Mouse (Mus musculus) induced T-regulatory cell, adult 2 months (primary cell): ENCODE results near the gene Gm20388.

Experiments
- DNase-seq: peaks from one replicate; pipeline ENCODE4 v3.0.0-alpha.2; 2012; ENCODE audit warnings: low read depth

Gene Gm20388

GRCm38 (mm10) chr8:122359111-122359775 lies 2448.6 kb downstream of the Gm20388 start:
- DNase-seq = peak; percentile 66

GRCm38 (mm10) chr8:122360696-122361416 lies 2450.2 kb downstream of the Gm20388 start, which contains the start of gene Trhr2:
TSS of gene Trhr2 (minus strand) at chr8:122360746.
- no peak for DNase-seq

GRCm38 (mm10) chr8:122362271-122362670 lies 2451.6 kb downstream of the Gm20388 start:
- no peak for DNase-seq

- no peak for DNase-seq
These were observed 2452.3 kb downstream of the Gm20388 start for GRCm38 (mm10) chr8:122362967-122363366.

GRCm38 (mm10) chr8:122368494-122368893 lies 2457.9 kb downstream of the Gm20388 start:
- DNase-seq = no peak

- DNase-seq = peak; percentile 63
These were observed 2459.0 kb downstream of the Gm20388 start for GRCm38 (mm10) chr8:122369665-122370064.

GRCm38 (mm10) chr8:122371706-122372105 lies 2461.1 kb downstream of the Gm20388 start:
- DNase-seq = no peak

- DNase-seq = peak; percentile 19
These were observed 2464.7 kb downstream of the Gm20388 start for GRCm38 (mm10) chr8:122375320-122375719.

- DNase-seq = no peak
These were observed 2465.2 kb downstream of the Gm20388 start for GRCm38 (mm10) chr8:122375751-122376364.

- peak; percentile 99 for DNase-seq
These were observed 2466.0 kb downstream of the Gm20388 start, which contains the start of gene Zc3h18 for GRCm38 (mm10) chr8:122376365-122377231. TSS of gene Zc3h18 (plus strand) at chr8:122376609.

- no peak for DNase-seq
These were observed 2472.4 kb downstream of the Gm20388 start for GRCm38 (mm10) chr8:122383039-122383438.

GRCm38 (mm10) chr8:122389357-122389756 lies 2478.7 kb downstream of the Gm20388 start:
- peak; percentile 18 for DNase-seq

GRCm38 (mm10) chr8:122390758-122391157 lies 2480.1 kb downstream of the Gm20388 start:
- no peak for DNase-seq

- DNase-seq = no peak
These were observed 2483.1 kb downstream of the Gm20388 start for GRCm38 (mm10) chr8:122393717-122394116.

- no peak for DNase-seq
These were observed 2484.7 kb downstream of the Gm20388 start for GRCm38 (mm10) chr8:122395291-122395690.

GRCm38 (mm10) chr8:122398186-122398585 lies 2487.5 kb downstream of the Gm20388 start:
- DNase-seq = no peak

- DNase-seq = no peak
These were observed 2494.6 kb downstream of the Gm20388 start for GRCm38 (mm10) chr8:122405146-122405805.

- DNase-seq = no peak
These were observed 2497.0 kb downstream of the Gm20388 start for GRCm38 (mm10) chr8:122407678-122408077.

GRCm38 (mm10) chr8:122414311-122414710 lies 2503.7 kb downstream of the Gm20388 start:
- no peak for DNase-seq

- DNase-seq = peak; percentile 35
These were observed 2504.9 kb downstream of the Gm20388 start for GRCm38 (mm10) chr8:122415554-122415953.

- no peak for DNase-seq
These were observed 2509.4 kb downstream of the Gm20388 start for GRCm38 (mm10) chr8:122419881-122420555.
